Mouse (Mus musculus): ENCODE measurements at regions not wholly inside any gene's neighbourhood (a gene's known extent, or its start where the extent isn't known, plus 50 kb on each side); places are given as distances from the start of the nearest gene placed in this dataset.

DNA sequence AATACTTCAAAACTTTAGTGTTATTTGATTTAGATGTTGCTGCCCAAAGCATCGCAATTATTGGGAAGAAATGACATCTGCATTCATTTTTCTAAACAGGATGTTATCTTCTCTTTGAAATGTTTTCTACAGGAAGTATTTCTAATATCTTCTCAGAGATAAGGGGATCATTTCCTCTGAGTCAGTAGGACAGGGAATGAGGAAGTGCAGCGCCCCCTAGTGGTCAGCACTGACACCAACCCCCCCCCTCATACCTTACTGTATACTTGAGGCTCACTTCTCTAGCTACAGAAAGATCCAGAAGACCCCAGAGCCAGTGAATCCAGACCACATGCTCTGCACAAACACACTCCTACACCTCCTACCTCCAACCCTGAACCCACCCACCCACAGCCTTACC lies 308.1 kb upstream of the Tmem132c start:
- in situ Hi-C loops (cut with MboI, MseI): loop anchor here (10.0 kb wide), 1 partner anchor 171 kb away; no protein-coding TSS in a partner anchor

GRCm38 (mm10) chr5:126944861-126945260 lies 296.7 kb upstream of the Tmem132c start:
- in situ Hi-C loops (cut with MboI, MseI): loop anchor here (10.0 kb wide), 1 partner anchor 1010 kb away; no protein-coding TSS in a partner anchor

DNA sequence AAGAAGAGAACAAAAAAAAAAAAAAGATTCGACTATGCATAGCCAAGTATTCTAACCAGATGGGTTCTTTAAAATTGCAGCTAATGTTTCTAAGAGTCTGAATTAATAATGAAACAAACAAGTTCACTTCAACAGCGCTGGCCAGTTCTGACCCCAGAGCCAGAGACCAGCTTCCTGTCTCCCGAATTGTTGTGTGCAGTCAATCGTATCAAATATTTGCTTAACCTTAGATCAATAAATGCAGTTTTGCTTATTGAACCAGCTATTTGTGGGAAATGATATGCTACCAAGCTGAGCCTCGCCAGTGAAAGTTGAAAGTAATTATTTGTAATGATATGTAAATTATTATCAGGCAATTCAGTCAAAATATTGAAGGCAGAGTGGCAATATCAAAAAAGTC lies 287.4 kb upstream of the Tmem132c start:
- in situ Hi-C loops (cut with MboI, MseI): no loop called here

DNA sequence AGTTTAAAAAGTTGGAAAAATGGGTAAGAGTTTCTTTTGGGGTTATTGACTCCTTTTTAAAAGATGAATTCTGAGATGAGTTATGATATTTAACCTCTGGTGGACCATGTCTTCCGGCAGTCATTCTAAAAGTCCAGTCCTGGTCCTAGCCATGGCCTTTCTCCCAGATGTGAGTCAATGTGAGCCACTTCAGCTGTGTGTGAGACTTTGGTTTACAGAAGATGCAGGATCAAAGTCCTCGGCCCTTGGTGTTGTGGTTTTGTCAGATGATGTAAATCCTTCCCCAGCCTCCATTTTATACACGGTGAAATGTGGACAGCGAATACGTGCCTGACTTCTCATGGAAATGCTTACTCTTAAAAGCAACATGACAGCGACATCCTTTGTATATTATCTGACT lies 287.0 kb upstream of the Tmem132c start:
- in situ Hi-C loops (cut with MboI, MseI): no loop called here

GRCm38 (mm10) chr5:126964577-126964976 lies 277.0 kb upstream of the Tmem132c start:
- in situ Hi-C loops (cut with MboI, MseI): no loop called here

- in situ Hi-C loops (cut with MboI, MseI): no loop called here
Measured at GRCm38 (mm10) chr5:126967076-126967475, 274.5 kb upstream of the Tmem132c start.

DNA sequence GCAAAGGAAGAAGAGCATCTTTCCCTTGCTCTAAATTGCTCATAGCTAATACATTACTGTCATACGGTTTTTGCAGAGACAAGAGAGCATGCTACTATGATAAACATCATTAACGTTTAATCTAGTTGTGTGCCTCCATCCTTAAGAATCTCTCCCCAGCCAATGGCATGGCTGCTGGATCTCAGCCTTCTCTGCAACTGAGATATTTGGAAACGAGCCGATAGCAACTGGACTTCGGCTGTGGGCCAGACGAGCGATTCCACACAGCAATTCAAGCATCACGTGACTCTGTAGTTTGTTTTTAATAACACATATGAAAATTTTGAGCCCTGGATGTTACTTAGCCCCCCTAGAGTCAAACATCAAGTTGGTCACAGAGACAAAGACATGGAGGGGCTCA lies 272.2 kb upstream of the Tmem132c start:
- in situ Hi-C loops (cut with MboI, MseI): no loop called here

- in situ Hi-C loops (cut with MboI, MseI): no loop called here
Measured at GRCm38 (mm10) chr5:126971284-126971683, 270.3 kb upstream of the Tmem132c start.

GRCm38 (mm10) chr5:126971981-126972380 lies 269.6 kb upstream of the Tmem132c start:
- in situ Hi-C loops (cut with MboI, MseI): no loop called here

- in situ Hi-C loops (cut with MboI, MseI): no loop called here
Measured at GRCm38 (mm10) chr5:126973425-126973824, 268.2 kb upstream of the Tmem132c start.

DNA sequence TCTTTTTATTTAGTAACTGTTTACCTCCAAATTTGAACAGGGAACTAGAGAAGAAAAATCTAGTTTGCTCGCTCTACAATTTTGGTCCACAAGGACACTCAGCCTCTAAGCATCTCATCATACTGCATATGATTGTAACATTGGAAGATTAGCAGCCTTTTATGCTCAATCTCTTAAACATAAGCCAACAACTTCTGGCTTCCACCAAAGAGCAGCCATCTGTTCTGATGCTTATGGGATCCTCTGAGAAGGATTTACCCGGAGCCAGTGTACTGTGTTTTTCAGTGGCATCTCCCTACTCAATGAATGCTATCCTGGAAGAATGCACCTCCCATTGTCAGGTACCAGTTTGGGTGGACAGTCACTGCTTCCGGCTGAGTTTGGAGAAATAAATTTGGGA lies 267.0 kb upstream of the Tmem132c start:
- in situ Hi-C loops (cut with MboI, MseI): no loop called here

DNA sequence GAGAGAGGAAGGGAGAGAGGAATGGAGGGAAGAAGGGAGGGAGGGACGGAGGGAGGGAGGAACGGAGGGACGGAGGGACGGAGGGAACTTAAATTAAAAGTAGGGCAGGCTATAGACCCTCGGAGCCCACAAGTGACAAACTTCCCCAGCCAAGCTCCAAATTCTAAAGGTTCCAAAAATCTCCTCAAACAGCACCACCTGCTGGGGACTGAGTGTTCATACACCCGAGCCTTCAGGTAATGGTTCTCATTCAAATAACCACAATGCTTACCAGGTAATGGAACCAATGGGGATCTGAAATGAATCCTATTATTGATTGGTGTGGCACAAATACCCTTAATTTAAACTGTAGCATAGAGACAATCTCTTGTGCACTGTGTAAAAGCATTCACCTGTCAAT lies 246.0 kb upstream of the Tmem132c start:
- in situ Hi-C loops (cut with MboI, MseI): no loop called here

GRCm38 (mm10) chr5:127014166-127014565 lies 227.4 kb upstream of the Tmem132c start:
- in situ Hi-C loops (cut with MboI, MseI): no loop called here

DNA sequence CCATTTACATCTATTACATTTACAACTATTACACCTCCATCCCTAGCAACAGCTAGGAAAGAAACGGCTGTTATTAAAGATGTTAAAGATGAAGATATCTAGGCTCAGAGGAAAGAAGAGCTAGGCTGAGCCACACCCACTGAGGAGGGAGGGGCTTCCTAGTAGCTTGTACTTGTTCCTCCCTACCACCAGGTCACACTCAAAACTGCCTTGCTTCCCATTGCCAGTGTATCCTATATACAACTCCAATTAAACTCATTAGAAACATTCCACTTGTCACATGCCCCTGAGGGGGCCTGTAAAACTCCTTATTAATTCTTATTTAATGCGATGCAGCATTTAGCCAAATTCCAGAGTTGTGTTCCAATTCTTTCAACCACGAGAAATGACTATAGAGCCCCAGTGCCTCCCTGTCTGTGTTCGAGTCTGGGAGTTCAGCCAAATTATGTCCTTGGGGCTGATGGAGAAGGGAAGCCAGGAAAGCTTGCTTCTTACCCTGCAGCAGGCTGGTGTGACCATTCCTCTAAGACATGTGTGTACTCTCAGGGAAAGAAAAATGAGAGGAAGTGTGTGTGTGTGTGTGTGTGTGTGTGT lies 225.0 kb upstream of the Tmem132c start:
- in situ Hi-C loops (cut with MboI, MseI): no loop called here

DNA sequence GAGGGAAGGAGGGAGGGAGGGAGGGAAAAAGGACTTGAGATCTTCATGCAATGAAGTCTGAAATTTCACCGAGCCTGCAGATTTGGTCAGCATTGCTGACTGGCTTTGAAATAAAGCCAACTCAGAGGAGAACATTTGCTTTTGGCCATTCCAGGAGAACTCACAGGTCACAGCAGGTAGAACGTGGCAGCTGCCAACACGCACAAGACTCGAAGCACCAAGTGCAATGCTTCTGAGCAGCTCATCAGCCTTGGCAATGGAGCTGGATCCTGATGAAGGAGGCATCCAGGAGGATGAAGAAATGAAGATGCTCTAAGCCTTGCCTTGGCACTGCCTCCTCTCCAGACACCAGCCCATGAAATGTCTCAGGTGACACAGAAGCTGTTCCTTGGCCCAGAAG lies 223.6 kb upstream of the Tmem132c start:
- in situ Hi-C loops (cut with MboI, MseI): no loop called here

DNA sequence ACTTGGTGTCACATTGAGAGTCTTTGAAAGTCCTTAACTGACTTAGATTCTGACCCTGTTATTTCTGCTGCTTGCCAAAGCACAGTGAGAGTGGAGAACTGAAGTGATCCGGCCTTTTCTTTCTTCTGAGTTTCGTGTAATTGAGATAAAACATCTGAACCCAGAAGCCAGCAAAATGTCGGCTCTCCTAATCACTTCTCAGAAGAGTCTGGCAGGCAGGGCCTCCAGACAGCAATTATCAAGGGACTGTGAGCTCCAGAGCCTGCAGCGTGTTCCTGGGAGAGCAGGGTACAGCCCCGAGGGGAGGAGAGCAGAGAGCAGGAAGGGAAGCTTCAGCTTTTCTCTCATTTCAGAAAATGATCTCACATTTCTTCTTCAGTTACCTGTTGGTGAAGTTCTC lies 205.1 kb upstream of the Tmem132c start:
- in situ Hi-C loops (cut with MboI, MseI): loop anchor here (25.0 kb wide), 1 partner anchor 1424 kb away; no protein-coding TSS in a partner anchor

DNA sequence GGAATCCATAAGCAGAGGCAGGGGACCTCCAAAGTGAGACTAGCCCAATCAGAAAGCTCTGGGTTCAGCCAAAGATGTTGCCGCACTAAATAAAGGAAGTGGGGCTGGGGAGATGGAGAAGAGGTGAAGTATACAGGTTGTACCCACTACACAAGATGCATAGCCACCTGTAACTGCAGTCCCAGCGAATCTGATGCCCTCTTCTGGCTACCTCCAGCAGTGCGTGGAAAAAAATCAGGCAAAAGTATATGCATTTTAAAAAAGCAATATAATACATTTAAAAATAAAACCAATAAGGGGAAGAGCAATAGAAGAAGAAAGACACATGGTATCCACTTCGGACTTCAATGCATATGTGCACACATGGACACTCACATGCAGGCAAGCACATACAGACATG lies 183.8 kb upstream of the Tmem132c start:
- in situ Hi-C loops (cut with MboI, MseI): no loop called here

DNA sequence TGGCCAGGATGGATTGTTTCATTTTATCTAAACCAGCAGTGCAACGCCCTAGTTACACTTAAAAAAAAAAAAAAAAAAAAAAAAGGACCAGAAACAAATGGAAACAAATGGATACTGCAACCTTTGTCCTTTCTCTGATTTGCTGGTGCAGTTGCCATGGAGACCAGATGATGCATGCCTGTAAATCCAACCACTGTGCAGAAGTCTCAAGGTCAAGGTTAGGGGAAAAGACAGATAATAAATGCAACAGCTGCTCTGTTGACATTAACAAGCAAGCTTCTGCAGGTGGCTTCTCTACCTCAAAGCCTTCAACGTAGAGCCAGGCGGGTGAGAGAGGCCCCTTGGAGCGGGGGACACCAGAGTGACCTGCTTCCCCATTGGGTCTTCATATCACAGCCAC lies 167.3 kb upstream of the Tmem132c start:
- in situ Hi-C loops (cut with MboI, MseI): no loop called here
